8 mouse cellular contexts compared by ENCODE assay signal in the genomic region with DNA sequence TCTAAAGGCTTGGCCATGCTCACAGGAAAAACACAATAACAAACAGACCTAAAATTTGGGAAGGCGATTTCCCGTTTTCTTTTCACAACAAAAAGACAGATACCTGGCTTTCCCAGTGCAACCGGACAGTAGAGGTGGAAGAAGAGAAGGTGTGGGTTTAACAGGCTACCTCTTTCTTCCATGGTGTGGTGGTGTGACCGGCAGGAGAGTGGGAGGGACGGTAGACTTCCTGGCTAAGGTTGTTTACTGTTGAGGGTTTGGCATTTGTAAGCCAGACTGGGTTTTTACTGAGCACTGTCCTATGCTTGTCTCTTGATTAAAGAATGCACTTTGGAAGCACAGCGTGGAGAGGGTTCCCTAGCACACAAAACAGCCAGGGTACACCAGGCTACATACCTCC. TPM values are rescaled to one million over a fixed set of nuclear protein-coding genes. Genes with fewer than 3 reads are reported as not detected.
DNase-seq lines count a peak whose midpoint lies in the region; ATAC-seq lines count a peak whose summit lies in the region.

No protein-coding gene starts in this region.

- WGBS in liver, embryonic 11.5 days = 39% methylated on average over 6 of the region's 6 CpGs
- WGBS in embryonic facial prominence, embryonic 13.5 days = 31% methylated on average over 6 of the region's 6 CpGs
- WGBS in intestine, embryonic 14.5 days = 35% methylated on average over 6 of the region's 6 CpGs
- 18% methylated on average over 6 of the region's 6 CpGs for WGBS in neural tube, embryonic 15.5 days

- no peak overlapping the region for H3K4me3 ChIP-seq in liver, embryonic 11.5 days (ENCODE audit: low read depth, low read length)
- no peak overlapping the region for H3K4me3 ChIP-seq in embryonic facial prominence, embryonic 13.5 days
- no peak overlapping the region for H3K4me3 ChIP-seq in intestine, embryonic 14.5 days (ENCODE audit: low read depth, low read length)
- peak overlapping the region; percentile 9; the same call in 1 of the 2 replicates for H3K4me3 ChIP-seq in neural tube, embryonic 15.5 days (replicated peaks)

- no peak for ATAC-seq in liver, embryonic 11.5 days (replicated peaks; ENCODE audit: low FRiP score)
- no peak for ATAC-seq in embryonic facial prominence, embryonic 13.5 days (ENCODE audit: insufficient number of reproducible peaks, insufficient read depth, low FRiP score, low TSS enrichment, low read depth)
- ATAC-seq in intestine, embryonic 14.5 days (replicated peaks; ENCODE audit: low FRiP score, low TSS enrichment, low read depth) = no peak
- ATAC-seq in neural tube, embryonic 15.5 days (ENCODE audit: low FRiP score) = no peak

- no peak for DNase-seq in liver, embryonic 11.5 days (ENCODE audit: low spot score)
- DNase-seq in liver = no peak
- DNase-seq in intestine, embryonic 14.5 days (ENCODE audit: low spot score) = no peak
- no peak for DNase-seq in adrenal gland, postnatal 14 days
- no peak for DNase-seq in layer of hippocampus, postnatal 36 days
- DNase-seq in kidney, postnatal 10 days = no peak

- peak overlapping the region; percentile 54 for H3K4me2 ChIP-seq in liver, embryonic 11.5 days
- H3K4me2 ChIP-seq in embryonic facial prominence, embryonic 13.5 days = peak overlapping the region; percentile 48
- peak overlapping the region; percentile 38 for H3K4me2 ChIP-seq in intestine, embryonic 14.5 days (ENCODE audit: low read length)
- peak overlapping the region; percentile 41 for H3K4me2 ChIP-seq in neural tube, embryonic 15.5 days

- H3K9me3 ChIP-seq in liver, embryonic 11.5 days (ENCODE audit: control insufficient read depth, low read length) = no peaks in the 10 kb centered on the region
- no peaks in the 10 kb centered on the region for H3K9me3 ChIP-seq in embryonic facial prominence, embryonic 13.5 days
- no peaks in the 10 kb centered on the region for H3K9me3 ChIP-seq in intestine, embryonic 14.5 days (ENCODE audit: control insufficient read depth, low read length)
- H3K9me3 ChIP-seq in neural tube, embryonic 15.5 days (replicated peaks) = no peaks in the 10 kb centered on the region

- H3K9ac ChIP-seq in liver, embryonic 11.5 days (ENCODE audit: low read depth, low read length) = peak overlapping the region; percentile 34; the same call in 1 of the 2 replicates
- H3K9ac ChIP-seq in embryonic facial prominence, embryonic 13.5 days = no peak overlapping the region
- no peak overlapping the region for H3K9ac ChIP-seq in intestine, embryonic 14.5 days (ENCODE audit: low read length)
- H3K9ac ChIP-seq in neural tube, embryonic 15.5 days (replicated peaks) = no peak overlapping the region

- H3K4me1 ChIP-seq in liver, embryonic 11.5 days (replicated peaks; ENCODE audit: control insufficient read depth, insufficient read depth, low read length) = peaks cover 13% of the 10 kb centered on the region
- H3K4me1 ChIP-seq in embryonic facial prominence, embryonic 13.5 days = peaks cover 11% of the 10 kb centered on the region; the same call in 1 of the 2 replicates
- H3K4me1 ChIP-seq in intestine, embryonic 14.5 days (replicated peaks; ENCODE audit: control insufficient read depth, insufficient read depth, low read length) = peaks cover 14% of the 10 kb centered on the region
- peaks cover 10% of the 10 kb centered on the region for H3K4me1 ChIP-seq in neural tube, embryonic 15.5 days

- peak overlapping the region; percentile 42; the same call in 1 of the 2 replicates for H3K27ac ChIP-seq in liver, embryonic 11.5 days (ENCODE audit: low read depth, low read length)
- no peak overlapping the region for H3K27ac ChIP-seq in embryonic facial prominence, embryonic 13.5 days
- H3K27ac ChIP-seq in intestine, embryonic 14.5 days (ENCODE audit: low read depth) = no peak overlapping the region
- peak overlapping the region; percentile 56 for H3K27ac ChIP-seq in neural tube, embryonic 15.5 days (replicated peaks)

- no peaks in the 10 kb centered on the region for H3K36me3 ChIP-seq in liver, embryonic 11.5 days (ENCODE audit: control insufficient read depth, insufficient read depth, low read length)
- H3K36me3 ChIP-seq in embryonic facial prominence, embryonic 13.5 days = no peaks in the 10 kb centered on the region
- no peaks in the 10 kb centered on the region for H3K36me3 ChIP-seq in intestine, embryonic 14.5 days (ENCODE audit: control insufficient read depth, insufficient read depth, low read length)
- no peaks in the 10 kb centered on the region for H3K36me3 ChIP-seq in neural tube, embryonic 15.5 days

- H3K27me3 ChIP-seq in liver, embryonic 11.5 days (replicated peaks; ENCODE audit: control insufficient read depth, insufficient read depth, low read length) = no peaks in the 10 kb centered on the region
- no peaks in the 10 kb centered on the region for H3K27me3 ChIP-seq in embryonic facial prominence, embryonic 13.5 days
- H3K27me3 ChIP-seq in intestine, embryonic 14.5 days (replicated peaks; ENCODE audit: control insufficient read depth, insufficient read depth, low read length) = no peaks in the 10 kb centered on the region
- no peaks in the 10 kb centered on the region for H3K27me3 ChIP-seq in neural tube, embryonic 15.5 days (replicated peaks)

RNA-seq across cellular contexts. Expression of a gene that starts 45.9 kb away (rescaled TPM):
- 5.1 and 5.4 TPM in 2 replicates for polyA plus RNA-seq in liver, embryonic 11.5 days (2014; fragmentation: Nextera tagmentation; extraction: Ambion mirVana)
- polyA plus RNA-seq in embryonic facial prominence, embryonic 13.5 days (2015; fragmentation: Nextera tagmentation; extraction: Ambion mirVana) = 4.7 and 5.2 TPM in 2 replicates
- polyA plus RNA-seq in intestine, embryonic 14.5 days (2014; fragmentation: Nextera tagmentation; extraction: Ambion mirVana) = 3.8 and 4.3 TPM in 2 replicates
- polyA plus RNA-seq in neural tube, embryonic 15.5 days (2015; fragmentation: Nextera tagmentation; extraction: Ambion mirVana) = 0.82 and 2.4 TPM in 2 replicates
- 28.6 and 32.6 TPM in 2 replicates for total RNA-seq in adrenal gland, postnatal 14 days (2021)
- total RNA-seq in layer of hippocampus, postnatal 36 days (2021) = 1 to 10 TPM; 2.3 to 2.5 TPM

Comparison
In these comparisons a context has a peak if more than half of its experiments do, and no peak if none do; other contexts are left out.
1. H3K27ac ChIP-seq: peak in liver, embryonic 11.5 days (single experiment) and neural tube, embryonic 15.5 days (single experiment); none in embryonic facial prominence, embryonic 13.5 days (single experiment) and intestine, embryonic 14.5 days (single experiment).
2. Peak in every context shown above with its lines, with median percentiles within 50 percentile points of each other: H3K4me2 ChIP-seq.